Mouse (Mus musculus): ENCODE results near the gene Psap. TPM values are rescaled to one million over a fixed set of nuclear protein-coding genes. Genes with fewer than 3 reads are reported as not detected.

The Psap gene
- polyA plus RNA-seq, 1 experiment: 626 TPM

DNA sequence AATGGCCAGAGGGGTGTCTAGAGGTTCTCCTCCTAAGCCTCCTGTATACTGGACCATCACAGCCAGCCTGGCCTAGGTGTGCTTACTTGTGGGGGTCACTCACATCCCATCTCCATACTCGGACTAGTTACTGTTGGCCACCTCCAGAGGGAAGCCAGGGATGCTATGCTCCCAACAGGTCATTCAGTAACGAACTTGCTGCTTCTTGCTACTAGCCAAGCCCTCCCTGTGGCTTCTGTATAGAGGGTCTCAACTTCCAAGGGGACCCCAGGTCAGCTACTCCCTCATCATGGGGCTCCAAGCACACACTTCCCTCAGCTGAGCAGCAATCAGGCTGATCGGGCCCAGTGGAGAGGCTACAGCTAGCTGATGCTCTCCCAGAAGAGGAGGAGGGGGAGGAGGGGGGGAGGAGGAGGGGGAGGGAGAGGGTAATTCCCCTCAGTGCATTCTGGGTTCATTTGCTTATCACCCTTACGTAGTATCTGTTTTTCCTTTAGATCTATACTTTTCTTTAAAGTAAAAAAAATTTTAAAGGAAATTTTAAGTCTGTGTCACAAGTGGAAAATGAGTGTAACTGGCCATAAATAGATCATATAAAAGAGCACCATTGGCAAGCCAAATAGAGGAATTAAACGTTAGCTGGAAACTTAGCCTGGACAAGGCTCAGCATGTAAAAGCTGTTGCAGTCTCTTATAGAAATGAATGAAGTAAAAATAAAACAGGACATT lies 72.8 kb downstream of the Psap start:
- TF ChIP-seq CTCF (IDR thresholded peaks at IDR 0.05; ENCODE audit: borderline replicate concordance, extremely low read depth, insufficient read depth, insufficient read length): no peak
- TF ChIP-seq POLR2A (IDR thresholded peaks at IDR 0.05; ENCODE audit: borderline replicate concordance, extremely low read depth, insufficient read depth, insufficient read length, poor library complexity, severe bottlenecking): no peak

DNA sequence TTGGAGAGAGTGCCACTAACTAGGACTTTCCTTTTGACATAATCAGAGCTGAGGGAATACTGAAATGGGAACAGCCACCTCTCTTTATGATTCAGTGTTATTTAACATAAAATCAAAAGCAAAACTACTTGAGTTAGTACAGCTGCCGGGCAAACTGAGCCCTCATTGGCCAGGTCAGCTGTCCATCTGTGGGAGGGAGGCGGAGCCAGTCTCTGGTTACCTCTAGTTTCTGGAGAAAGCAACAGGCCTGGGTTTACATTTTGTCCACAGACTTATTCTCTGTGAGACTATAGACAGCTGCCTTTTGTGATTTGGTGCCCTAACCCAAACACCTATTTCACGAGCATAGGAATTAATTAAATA lies 73.4 kb downstream of the Psap start:
- TF ChIP-seq POLR2A (IDR thresholded peaks at IDR 0.05; ENCODE audit: borderline replicate concordance, extremely low read depth, insufficient read depth, insufficient read length, poor library complexity, severe bottlenecking) (no peak), CTCF (IDR thresholded peaks at IDR 0.05; ENCODE audit: borderline replicate concordance, extremely low read depth, insufficient read depth, insufficient read length) (no peak)
- DNase-seq (ENCODE audit: low read depth): peak; percentile 83

More for the DNA sequence above, 72.8 kb downstream of the Psap start:
- peak; percentile 8 for DNase-seq (ENCODE audit: low read depth)

DNA sequence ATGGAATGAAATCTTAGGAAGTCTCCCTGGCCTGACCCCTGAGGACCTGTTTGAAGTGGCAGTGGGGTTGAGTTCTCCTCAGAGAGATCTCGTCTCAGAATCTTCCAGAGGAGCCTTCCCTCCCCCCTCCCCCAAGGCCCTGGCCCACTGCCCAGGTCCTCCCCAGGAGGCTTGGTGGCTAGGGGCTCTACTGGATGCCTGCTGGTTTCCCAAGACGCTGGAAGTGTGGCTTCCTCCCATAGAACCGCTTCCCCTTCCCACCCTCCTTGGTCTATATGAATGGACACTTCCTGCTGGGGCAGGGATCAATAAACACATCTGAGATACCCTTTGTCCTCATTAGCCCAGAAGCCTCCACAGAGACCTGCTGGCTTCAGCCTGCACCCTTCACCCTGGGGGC lies 73.8 kb downstream of the Psap start:
- TF ChIP-seq CTCF (IDR thresholded peaks at IDR 0.05; ENCODE audit: borderline replicate concordance, extremely low read depth, insufficient read depth, insufficient read length) (no peak), POLR2A (IDR thresholded peaks at IDR 0.05; ENCODE audit: borderline replicate concordance, extremely low read depth, insufficient read depth, insufficient read length, poor library complexity, severe bottlenecking) (no peak)
- no peak for DNase-seq (ENCODE audit: low read depth)

DNA sequence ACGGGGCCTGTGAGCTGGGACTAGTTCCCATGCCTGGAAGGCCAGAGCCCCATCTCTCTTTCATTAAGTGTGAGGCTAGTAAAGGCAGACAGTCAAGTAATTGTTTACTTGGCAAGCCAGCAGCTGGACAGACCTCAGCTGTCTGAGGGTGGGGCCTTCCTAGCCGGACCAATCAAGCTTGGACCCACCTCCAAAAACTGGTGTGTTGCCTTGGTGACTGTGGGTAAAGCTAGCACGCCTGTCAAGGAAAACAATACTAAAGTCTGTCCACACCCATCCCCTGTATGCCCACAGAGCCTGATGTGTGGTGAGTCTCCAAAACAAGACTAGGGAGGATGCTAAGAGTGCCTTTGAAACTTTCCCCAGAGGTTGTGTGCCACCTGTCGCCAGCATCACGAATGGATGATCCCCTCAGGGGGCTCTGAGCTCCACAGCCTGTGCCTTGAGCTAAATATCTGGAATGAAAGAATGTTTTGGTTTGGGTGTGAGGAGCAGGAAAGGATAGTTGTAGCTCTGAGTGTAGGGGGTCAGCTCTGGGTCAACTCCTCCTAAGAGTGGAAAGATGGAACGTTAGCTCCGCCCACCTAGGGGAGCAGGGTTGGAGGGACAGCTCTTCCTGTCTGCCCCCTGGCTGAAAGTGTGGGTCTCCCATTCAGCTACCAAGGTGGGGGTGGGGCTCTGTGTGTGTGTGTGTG lies 74.5 kb downstream of the Psap start:
- peak; percentile 54 for DNase-seq (ENCODE audit: low read depth)
- TF ChIP-seq CTCF (IDR thresholded peaks at IDR 0.05; ENCODE audit: borderline replicate concordance, extremely low read depth, insufficient read depth, insufficient read length) (no peak), POLR2A (IDR thresholded peaks at IDR 0.05; ENCODE audit: borderline replicate concordance, extremely low read depth, insufficient read depth, insufficient read length, poor library complexity, severe bottlenecking) (no peak)

Other genes with a start within 250 kb of the Psap start
- gene Spock2, start 171.4 kb upstream of the Psap start, polyA plus RNA-seq (2012; rRNA removed): 87.8 and 159 TPM in 2 replicates
- 3.1 and 4.6 TPM in 2 replicates for gene Chst3, start 58.4 kb upstream of the Psap start, polyA plus RNA-seq (2012; rRNA removed)
- 5.1 and 6.9 TPM in 2 replicates for gene Vsir, start 69.2 kb downstream of the Psap start, polyA plus RNA-seq (2012; rRNA removed)
- 6.5 and 9.1 TPM in 2 replicates for gene Gm17455, start 122.1 kb downstream of the Psap start, polyA plus RNA-seq (2012; rRNA removed)